In genomic region chr1:37702326-37702725, GRCm38 (mm10) we compare ENCODE assay signal across 16 mouse cellular contexts. TPM values are rescaled to one million over a fixed set of nuclear protein-coding genes. Genes with fewer than 3 reads are reported as not detected.
"Had no signal": no experiment of that assay in that cellular context is flagged by ENCODE, and none has a peak within 500 bp of the region (broad histone marks: within the 10 kb centered on the region; RNA-seq: fewer than 3 reads in every experiment).

No protein-coding gene starts in this region.

- ATAC-seq: liver, embryonic 12.5 days; midbrain, embryonic 15.5 days had no signal

- H3K36me3 ChIP-seq: limb, embryonic 15.5 days; liver, embryonic 12.5 days; midbrain, embryonic 15.5 days; neural tube, embryonic 12.5 days had no signal

- H3K9ac ChIP-seq: limb, embryonic 15.5 days; liver, embryonic 12.5 days; lung, embryonic 14.5 days; midbrain, embryonic 15.5 days; neural tube, embryonic 12.5 days had no signal

- H3K27ac ChIP-seq: limb, embryonic 15.5 days; liver, embryonic 12.5 days; macrophage; midbrain, embryonic 15.5 days; neural tube, embryonic 12.5 days had no signal

- H3K4me3 ChIP-seq: limb, embryonic 15.5 days; liver, embryonic 12.5 days; megakaryocyte, embryonic 14.5 days; midbrain, embryonic 15.5 days; neural tube, embryonic 12.5 days had no signal

- DNase-seq: kidney, adult 8-10 months; kidney, postnatal 36 days; lung, embryonic 14.5 days; lung, postnatal 10 days; retina, postnatal 1 day; right cerebral cortex, postnatal 25 days; thymus, adult 2 months; thymus, postnatal 25 days had no signal

- H3K9me3 ChIP-seq: limb, embryonic 15.5 days; liver, embryonic 12.5 days; midbrain, embryonic 15.5 days; neural tube, embryonic 12.5 days had no signal

- H3K27me3 ChIP-seq: limb, embryonic 15.5 days; liver, embryonic 12.5 days; midbrain, embryonic 15.5 days; neural tube, embryonic 12.5 days had no signal

- H3K4me2 ChIP-seq: limb, embryonic 15.5 days; liver, embryonic 12.5 days; lung, embryonic 14.5 days; midbrain, embryonic 11.5 days; midbrain, embryonic 15.5 days; neural tube, embryonic 12.5 days had no signal

- H3K4me1 ChIP-seq: limb, embryonic 15.5 days; liver, embryonic 12.5 days; midbrain, embryonic 15.5 days; neural tube, embryonic 12.5 days had no signal

RNA-seq across cellular contexts. Expression of gene 2010300C02Rik, which starts 17.6 kb away (rescaled TPM):
- total RNA-seq: monocyte, adult 5-6 weeks had no signal
- polyA plus RNA-seq: macrophage had no signal
